Mouse (Mus musculus) spleen, adult 2 months (tissue): ENCODE measurements around the gene Pdzd7.

Experiments
- CTCF ChIP-seq: fragments of 200-500 bp; IDR thresholded peaks from 2 replicates; pipeline ENCODE4 v1.5.1; 2011; ENCODE audit warnings: mild to moderate bottlenecking, inconsistent platforms; ENCODE audit not compliant: insufficient read depth, insufficient read length, insufficient replicate concordance; ENCODE audit errors: extremely low read depth
- POLR2A ChIP-seq: fragments of 200-500 bp; IDR thresholded peaks from 2 replicates; pipeline ENCODE4 v1.6.1; 2011; ENCODE audit warnings: low read depth, low read length, inconsistent platforms

GRCm38 (mm10) chr19:45048644-45049365, 3.3 kb upstream of the Pdzd7 start:
- TF ChIP-seq CTCF (no peak), POLR2A (no peak)
